Mouse (Mus musculus) right cerebral cortex, postnatal 4 days (tissue): ENCODE measurements at regions not wholly inside any gene's neighbourhood (a gene's known extent, or its start where the extent isn't known, plus 50 kb on each side); places are given as distances from the start of the nearest gene placed in this dataset.

Experiments
- DNase-seq: peaks from one replicate; pipeline ENCODE4 v3.0.0-alpha.2; 2022

DNA sequence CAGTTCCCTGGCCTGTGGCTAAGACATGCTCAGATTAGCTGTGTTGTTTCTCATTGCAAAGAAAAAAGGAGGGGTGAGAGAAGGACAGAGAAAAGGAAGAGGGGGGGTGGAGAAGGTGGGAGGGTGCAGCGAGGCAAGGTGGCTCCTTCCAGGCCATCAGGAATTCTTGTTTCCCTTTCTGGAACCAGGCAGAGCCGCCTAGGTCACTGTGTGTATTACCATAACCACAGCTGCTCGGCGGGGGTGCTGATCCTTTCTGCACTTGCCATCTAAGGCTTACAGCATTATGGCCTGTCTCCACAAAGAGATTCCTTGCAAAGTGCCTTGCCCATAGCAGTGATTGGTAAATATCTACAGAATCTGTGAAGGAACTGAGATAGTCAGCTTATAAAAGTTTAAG is 493.1 kb upstream of the Cdh4 start:
- DNase-seq = no peak

GRCm38 (mm10) chr2:178950304-178950703 is 491.9 kb upstream of the Cdh4 start:
- no peak for DNase-seq

- no peak for DNase-seq
Measured at GRCm38 (mm10) chr2:178954420-178955067, 487.7 kb upstream of the Cdh4 start.

DNA sequence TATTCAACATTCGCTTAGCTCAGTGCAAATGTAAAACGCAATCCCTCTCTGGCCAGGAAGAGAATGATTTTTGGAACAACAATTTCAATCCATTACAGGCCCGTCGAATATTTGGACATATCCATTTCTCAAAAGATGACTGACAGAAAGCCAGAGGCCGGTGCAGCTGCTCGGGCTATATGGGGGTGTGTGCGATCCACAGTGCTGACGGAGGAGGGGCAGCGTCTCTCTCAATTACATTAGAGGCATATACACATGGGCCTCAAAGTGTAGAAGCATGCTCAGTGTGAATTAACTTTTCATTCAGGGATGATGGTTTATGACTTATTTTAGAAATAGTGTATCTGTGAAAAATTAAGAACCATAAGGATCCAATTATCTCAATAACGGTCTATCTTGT is 483.4 kb upstream of the Cdh4 start:
- no peak for DNase-seq

- no peak for DNase-seq
Measured at GRCm38 (mm10) chr2:178959603-178960002, 482.6 kb upstream of the Cdh4 start.

- no peak for DNase-seq
Measured at GRCm38 (mm10) chr2:178967584-178968365, 474.5 kb upstream of the Cdh4 start.

GRCm38 (mm10) chr2:178969732-178970131 is 472.5 kb upstream of the Cdh4 start:
- DNase-seq = peak; percentile 23

- no peak for DNase-seq
Measured at GRCm38 (mm10) chr2:178975366-178975765, 466.9 kb upstream of the Cdh4 start.

GRCm38 (mm10) chr2:178976046-178976445 is 466.2 kb upstream of the Cdh4 start:
- DNase-seq = no peak

GRCm38 (mm10) chr2:178976495-178976894 is 465.7 kb upstream of the Cdh4 start:
- DNase-seq = no peak

DNA sequence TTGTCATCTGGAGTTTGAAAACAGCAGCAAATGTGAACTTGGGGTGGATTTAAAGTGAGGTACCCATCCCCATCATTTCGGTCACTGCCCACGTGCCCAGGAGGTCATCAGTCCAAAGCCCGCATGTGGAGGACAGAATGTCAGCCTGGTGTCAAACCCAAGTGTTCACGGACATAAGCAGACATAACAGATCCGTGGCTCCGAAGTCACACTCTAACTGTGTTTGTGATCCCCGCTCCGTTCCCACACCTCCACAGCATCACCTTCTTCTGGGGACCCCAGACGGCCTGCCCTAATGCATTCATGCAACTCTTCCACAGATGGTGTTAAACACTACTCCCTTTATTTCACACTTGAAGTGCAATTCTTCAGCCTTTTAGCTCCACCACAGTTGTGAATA is 462.8 kb upstream of the Cdh4 start:
- no peak for DNase-seq

DNA sequence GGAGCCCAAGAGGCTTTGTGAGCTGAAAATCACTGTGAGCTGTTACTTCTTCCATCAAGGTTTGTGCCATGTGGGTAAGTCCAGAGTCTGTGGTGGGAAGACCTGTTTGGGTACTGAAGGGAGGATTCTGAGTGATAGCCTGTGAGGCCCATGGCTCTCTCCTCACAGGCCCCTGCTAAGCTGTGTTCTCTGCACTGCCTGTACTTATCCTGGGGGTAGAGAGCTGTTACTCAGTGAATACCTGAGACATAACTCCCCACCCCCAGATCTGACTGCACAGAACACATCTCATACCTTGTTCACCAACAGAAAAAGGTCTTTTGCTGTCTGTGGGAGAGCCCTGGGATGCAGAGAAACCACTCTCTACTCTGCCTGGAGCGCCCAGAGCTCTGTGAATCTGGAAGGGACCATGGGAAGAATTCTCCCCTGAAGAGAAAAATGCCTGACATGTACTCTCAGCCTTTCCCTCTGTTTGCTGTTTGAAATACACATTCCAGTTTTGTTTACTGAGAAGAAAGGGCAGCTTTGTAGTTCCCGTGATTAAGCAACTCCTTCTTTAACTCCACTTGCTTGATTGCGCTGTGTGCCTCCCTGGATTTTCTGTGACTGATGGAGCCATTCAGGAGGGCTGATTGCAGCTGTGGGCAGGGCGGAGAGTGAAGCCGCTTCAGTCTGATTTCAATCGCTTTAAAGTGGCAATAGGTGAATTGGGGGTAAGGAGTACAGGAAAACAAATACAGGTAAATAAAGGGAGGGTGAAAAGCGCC is 460.3 kb upstream of the Cdh4 start:
- no peak for DNase-seq

DNA sequence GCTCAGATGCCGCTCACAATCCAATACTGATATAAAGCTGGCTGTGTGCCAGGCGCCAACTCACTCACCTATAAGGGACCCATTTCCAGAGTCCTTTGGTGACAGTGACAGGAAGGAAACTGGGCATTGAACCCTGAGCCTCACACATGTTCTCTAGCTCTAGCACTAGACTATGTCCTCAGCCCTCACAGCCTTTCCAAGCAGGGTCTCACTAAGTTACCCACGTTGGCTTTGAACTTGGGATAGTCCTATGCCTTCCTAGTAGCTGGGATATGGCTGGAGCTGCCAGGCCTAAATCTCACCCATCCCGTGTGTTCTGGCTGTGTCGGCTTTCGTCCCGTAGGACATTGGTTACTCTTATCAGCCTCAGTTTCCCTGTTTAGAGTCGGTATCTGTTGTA is 458.4 kb upstream of the Cdh4 start:
- no peak for DNase-seq

GRCm38 (mm10) chr2:178987935-178988334 is 454.3 kb upstream of the Cdh4 start:
- no peak for DNase-seq

DNA sequence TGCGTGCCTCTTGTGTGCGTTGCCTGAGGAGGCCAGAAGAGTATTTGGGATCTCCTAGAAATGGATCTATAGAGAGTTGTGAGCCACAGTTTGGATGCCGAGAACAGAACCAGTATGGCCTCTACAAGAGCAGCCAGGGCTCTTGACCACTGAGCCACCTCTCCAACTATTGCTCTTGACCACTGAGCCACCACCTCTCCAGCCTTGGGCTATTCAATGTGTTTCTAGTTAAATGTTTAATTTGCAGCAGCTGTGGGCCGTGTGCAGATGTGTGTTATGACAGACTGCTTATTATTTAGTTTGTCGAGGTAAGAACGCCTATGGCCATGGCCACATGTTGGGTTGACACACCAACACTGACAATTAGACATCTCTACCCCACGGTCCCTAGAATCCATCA is 452.9 kb upstream of the Cdh4 start:
- DNase-seq = no peak

- DNase-seq = no peak
Measured at GRCm38 (mm10) chr2:178989784-178990183, 452.4 kb upstream of the Cdh4 start.

DNA sequence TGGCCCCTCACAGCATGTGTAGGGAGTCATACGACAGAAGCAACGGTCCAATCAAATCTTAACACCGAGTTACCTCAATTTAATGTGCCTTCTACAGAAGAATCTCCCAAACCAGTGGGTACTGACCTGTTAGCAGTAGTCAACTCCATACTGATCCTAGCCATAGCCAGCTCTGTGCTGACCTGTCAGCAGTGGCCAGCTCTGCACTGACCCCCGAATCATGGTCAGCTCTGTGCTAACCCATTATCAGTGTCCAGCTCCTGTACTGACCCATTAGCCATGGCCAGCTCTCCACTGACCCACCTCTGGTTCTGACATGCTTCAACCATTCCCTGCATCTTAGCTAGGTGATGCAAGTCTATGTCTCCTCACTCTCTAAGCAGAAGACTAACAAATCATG is 451.3 kb upstream of the Cdh4 start:
- DNase-seq = no peak

DNA sequence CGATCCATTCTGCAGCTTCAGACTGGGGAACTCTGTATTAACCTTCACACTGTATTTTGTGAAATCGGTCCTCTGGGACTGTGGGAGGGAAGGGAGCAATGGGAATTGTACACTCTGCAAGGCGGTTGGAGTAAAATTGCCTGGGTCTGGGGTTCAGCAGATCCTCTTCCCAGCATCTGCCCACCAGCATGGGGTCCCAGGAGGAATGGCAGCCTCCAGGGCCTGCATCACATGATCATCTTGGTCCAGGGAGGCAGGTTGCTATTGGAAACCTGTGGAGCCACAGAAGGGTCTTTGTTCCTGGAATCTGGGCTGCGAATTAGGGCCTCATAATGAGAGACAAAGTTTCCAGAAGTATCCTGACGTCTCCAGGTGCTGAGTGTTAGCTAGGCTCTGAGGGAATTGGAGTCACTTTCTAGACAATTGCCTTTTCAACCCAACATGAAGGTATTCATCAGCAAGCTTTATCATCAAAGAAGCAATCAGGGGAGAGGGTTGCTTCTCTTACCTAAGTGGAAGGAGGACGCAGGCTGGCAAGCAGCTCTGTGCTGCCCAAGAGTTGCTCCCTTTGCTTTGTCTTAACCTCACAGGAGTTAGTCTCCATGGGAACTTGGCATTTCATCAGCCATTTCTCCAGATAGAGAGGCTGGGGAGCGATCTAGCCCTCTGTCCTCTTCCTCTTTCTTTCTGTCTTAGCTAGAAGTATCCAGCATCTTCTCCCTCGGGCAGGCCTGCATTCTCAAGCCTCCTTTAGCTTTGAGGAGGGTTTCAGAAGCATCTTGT is 449.7 kb upstream of the Cdh4 start:
- no peak for DNase-seq

DNA sequence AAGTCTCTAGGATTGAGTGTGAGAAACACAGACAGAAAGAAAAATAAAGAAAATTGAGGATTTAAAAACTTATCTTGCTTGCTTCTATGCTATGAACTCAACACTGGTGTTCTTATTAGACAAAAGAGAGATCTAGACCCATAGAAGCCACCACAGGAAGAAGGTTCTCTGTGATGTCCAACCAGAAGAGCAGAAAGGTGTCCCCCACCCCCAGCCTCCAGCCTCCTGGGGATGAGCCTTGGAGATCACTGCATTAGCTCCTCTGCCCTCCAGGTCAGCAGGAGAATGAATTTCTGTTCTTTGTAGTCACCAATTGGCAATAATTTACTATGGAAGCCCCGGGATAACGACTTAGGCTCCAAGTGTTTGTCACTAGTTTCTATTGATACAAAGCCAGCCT is 444.3 kb upstream of the Cdh4 start:
- no peak for DNase-seq

DNA sequence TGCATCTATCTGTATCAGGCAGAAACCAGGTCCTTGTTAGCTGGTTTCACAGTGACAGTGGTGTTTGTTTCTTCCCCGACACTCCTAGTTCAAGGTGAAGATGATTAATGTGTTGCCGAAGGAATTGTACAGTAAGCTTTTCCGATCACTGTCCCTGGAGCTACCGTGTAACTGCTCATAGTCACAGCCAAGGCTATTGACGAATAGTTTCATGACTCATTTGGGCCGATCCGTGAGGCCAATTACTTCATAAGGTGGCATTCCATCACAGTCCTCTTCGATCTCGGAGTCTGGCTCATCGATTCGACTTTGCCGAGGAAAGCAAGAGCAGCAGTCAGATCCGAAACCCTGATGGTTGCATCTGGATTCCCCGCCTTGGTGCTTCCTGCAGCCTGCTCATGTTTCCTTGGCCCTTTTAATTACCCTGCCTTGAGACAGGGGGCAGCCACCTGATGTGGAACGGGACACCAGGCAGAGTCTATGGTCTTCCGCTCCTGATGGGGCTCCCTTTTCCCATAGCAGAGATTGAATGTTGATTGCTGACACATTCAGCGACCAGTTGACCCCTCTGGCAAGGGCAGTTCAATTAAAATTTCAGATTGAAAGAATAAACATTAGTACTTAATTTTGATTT is 441.7 kb upstream of the Cdh4 start:
- DNase-seq = no peak

DNA sequence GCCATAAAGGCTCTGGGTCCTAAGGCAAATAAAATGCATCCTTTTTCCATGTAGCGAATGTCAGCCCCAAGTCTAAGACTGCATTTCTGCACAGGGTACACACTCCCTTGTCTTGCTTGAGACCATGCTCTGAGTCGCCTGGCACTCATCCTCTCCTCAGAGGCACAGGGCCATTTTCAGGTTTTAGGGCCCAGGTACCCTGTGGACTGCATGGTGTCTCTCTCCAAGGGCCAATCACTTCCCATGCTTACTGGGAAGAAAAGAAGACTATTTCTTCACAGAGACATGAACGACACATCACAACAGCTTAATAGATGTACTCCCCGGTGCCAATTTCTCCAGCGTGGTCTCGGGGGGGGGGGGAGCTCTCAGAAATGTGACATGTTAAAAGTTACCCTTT is 434.5 kb upstream of the Cdh4 start:
- DNase-seq = no peak

GRCm38 (mm10) chr2:179013891-179014593 is 428.2 kb upstream of the Cdh4 start:
- DNase-seq = no peak
